Mouse (Mus musculus): Measurements from ENCODE around the gene Ttc7.

DNA sequence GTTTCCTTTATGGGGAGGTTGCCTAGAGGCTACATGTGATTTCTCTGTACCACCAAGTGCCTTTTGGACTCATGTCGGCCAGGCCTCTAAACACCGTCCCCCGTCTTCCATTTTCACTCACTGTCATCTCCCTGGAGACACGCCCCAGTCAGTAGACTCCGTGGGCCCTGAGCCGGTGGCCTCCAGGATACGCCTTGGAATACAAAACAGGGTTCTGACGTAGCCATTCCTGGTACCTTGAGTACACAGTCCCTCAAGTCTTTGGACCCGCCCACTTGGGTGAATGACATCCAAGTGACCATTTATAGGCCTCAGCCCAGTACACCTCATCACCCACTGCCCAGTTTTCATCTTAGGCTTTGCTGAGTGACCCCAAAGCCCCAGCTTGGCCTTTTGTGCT lies 98.0 kb downstream of the Ttc7 start:
- TF ChIP-seq CTCF (IDR thresholded peaks at IDR 0.05; ENCODE audit: low read depth), result no peak
- no peak for TF ChIP-seq EP300 (IDR thresholded peaks at IDR 0.05; ENCODE audit: low read depth)

Data from heart, postnatal 0 days (tissue).